Mouse (Mus musculus): ENCODE results near the gene Snx10. TPM values are rescaled to one million over a fixed set of nuclear protein-coding genes. Genes with fewer than 3 reads are reported as not detected.

Snx10 gene
- polyA plus RNA-seq, 1 experiment from 2014 or later: 21.4 TPM

DNA sequence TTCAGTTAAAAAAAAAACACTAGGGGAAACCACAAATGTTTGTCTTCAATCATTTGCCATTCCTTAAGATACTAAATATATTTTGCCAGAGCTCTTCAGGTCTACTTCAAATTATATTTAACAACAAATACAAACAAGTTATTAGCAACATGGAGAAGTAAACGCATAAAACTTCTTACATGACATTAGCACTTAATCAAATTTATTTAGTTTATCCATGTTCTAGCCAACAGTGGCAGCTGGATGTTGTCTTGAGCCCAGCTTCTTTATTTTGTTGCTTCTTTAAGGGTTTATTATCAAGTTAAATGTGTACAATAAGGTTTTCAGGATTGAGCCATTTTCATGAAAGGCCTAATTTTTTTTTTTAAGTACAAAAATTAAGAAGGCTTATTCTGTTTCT is 67.6 kb downstream of the Snx10 start:
- H3K4me1 ChIP-seq (replicated peaks): peaks cover 7% of the 10 kb centered on the region
- H3K4me2 ChIP-seq: no peak overlapping the region
- H3K27ac ChIP-seq (ENCODE audit: poor library complexity, severe bottlenecking): no peak overlapping the region
- H3K4me3 ChIP-seq: no peak overlapping the region
- ATAC-seq (ENCODE audit: insufficient number of reproducible peaks, low FRiP score): no peak
- no peaks in the 10 kb centered on the region for H3K27me3 ChIP-seq (replicated peaks)
- WGBS: 88% methylated on average over 1 of the region's 1 CpGs
- H3K9me3 ChIP-seq (replicated peaks): no peaks in the 10 kb centered on the region
- no peak overlapping the region for H3K9ac ChIP-seq
- H3K36me3 ChIP-seq: peaks cover 7% of the 10 kb centered on the region; the same call in 1 of the 2 replicates

DNA sequence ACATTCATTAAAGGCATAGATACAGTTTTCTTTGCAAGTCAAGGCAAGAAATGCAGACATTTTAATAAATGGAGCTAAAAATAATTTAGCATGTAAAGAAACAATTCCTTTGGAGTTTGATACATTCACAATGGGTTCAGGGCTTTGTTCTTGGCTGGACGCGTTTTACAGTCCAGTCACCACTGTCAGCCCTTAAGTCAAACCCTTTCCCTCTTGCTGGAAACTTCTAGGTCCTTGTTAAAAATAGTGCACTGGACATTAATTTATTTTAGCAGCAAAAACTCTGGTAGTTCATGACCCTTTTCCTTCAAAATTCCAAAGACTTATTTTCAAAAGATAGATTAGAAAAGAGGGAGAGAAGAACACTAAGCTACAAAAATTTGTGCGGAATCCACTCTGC is 68.1 kb downstream of the Snx10 start:
- H3K36me3 ChIP-seq: peaks cover 7% of the 10 kb centered on the region; the same call in 1 of the 2 replicates
- 62% methylated on average over 3 of the region's 3 CpGs for WGBS
- peak overlapping the region; percentile 83 for H3K4me2 ChIP-seq
- peaks cover 7% of the 10 kb centered on the region for H3K4me1 ChIP-seq (replicated peaks)
- H3K4me3 ChIP-seq: no peak overlapping the region
- no peaks in the 10 kb centered on the region for H3K9me3 ChIP-seq (replicated peaks)
- H3K27me3 ChIP-seq (replicated peaks): no peaks in the 10 kb centered on the region
- no peak for ATAC-seq (ENCODE audit: insufficient number of reproducible peaks, low FRiP score)
- H3K27ac ChIP-seq (ENCODE audit: poor library complexity, severe bottlenecking): no peak overlapping the region
- no peak overlapping the region for H3K9ac ChIP-seq

- Histone ChIP-seq H3K36me3 (peaks cover 7% of the 10 kb centered on the region; the same call in 1 of the 2 replicates), H3K9me3 (replicated peaks) (no peaks in the 10 kb centered on the region), H3K4me2 (peak overlapping the region; percentile 83), H3K4me1 (replicated peaks) (peaks cover 7% of the 10 kb centered on the region), H3K27me3 (replicated peaks) (no peaks in the 10 kb centered on the region), H3K9ac (peak overlapping the region; percentile 66), H3K4me3 (peak overlapping the region; percentile 52), H3K27ac (ENCODE audit: poor library complexity, severe bottlenecking) (no peak overlapping the region)
- WGBS: 3% methylated on average over 45 of the region's 45 CpGs
- ATAC-seq (ENCODE audit: insufficient number of reproducible peaks, low FRiP score): peak; percentile 78
Observed at GRCm38 (mm10) chr6:51592356-51593115, 68.8 kb downstream of the Snx10 start.

- 84% methylated on average over 10 of the region's 10 CpGs for WGBS
- ATAC-seq (ENCODE audit: insufficient number of reproducible peaks, low FRiP score): no peak
- no peak overlapping the region for H3K27ac ChIP-seq (ENCODE audit: poor library complexity, severe bottlenecking)
Observed at GRCm38 (mm10) chr6:51593446-51594035, 69.8 kb downstream of the Snx10 start.

GRCm38 (mm10) chr6:51594516-51594915 is 70.8 kb downstream of the Snx10 start:
- Histone ChIP-seq H3K36me3 (no peaks in the 10 kb centered on the region), H3K27me3 (replicated peaks) (no peaks in the 10 kb centered on the region), H3K9me3 (replicated peaks) (no peaks in the 10 kb centered on the region), H3K4me1 (replicated peaks) (peaks cover 7% of the 10 kb centered on the region), H3K4me3 (no peak overlapping the region), H3K4me2 (no peak overlapping the region), H3K27ac (ENCODE audit: poor library complexity, severe bottlenecking) (no peak overlapping the region), H3K9ac (no peak overlapping the region)
- ATAC-seq (ENCODE audit: insufficient number of reproducible peaks, low FRiP score): no peak
- WGBS: 14% methylated on average over 4 of the region's 4 CpGs

More at GRCm38 (mm10) chr6:51593446-51594035, 69.8 kb downstream of the Snx10 start:
- no peaks in the 10 kb centered on the region for H3K9me3 ChIP-seq (replicated peaks)
- H3K4me2 ChIP-seq: no peak overlapping the region
- H3K4me1 ChIP-seq (replicated peaks): peaks cover 7% of the 10 kb centered on the region
- peaks cover 3% of the 10 kb centered on the region; the same call in 1 of the 2 replicates for H3K36me3 ChIP-seq
- H3K27me3 ChIP-seq (replicated peaks): no peaks in the 10 kb centered on the region
- H3K4me3 ChIP-seq: no peak overlapping the region
- H3K9ac ChIP-seq: no peak overlapping the region

- 0 out of 2 replicates have a peak, but pooled peaks cover 5% of the 10 kb centered on the region for H3K9me3 ChIP-seq (replicated peaks)
- H3K27me3 ChIP-seq (replicated peaks): no peaks in the 10 kb centered on the region
- H3K4me1 ChIP-seq (replicated peaks): peaks cover 2% of the 10 kb centered on the region; the same call in 1 of the 2 replicates
- no peak for ATAC-seq (ENCODE audit: insufficient number of reproducible peaks, low FRiP score)
- no peak overlapping the region for H3K9ac ChIP-seq
- WGBS: 84% methylated on average over 7 of the region's 7 CpGs
- H3K36me3 ChIP-seq: no peaks in the 10 kb centered on the region
- H3K4me3 ChIP-seq: no peak overlapping the region
- H3K4me2 ChIP-seq: no peak overlapping the region
- H3K27ac ChIP-seq (ENCODE audit: poor library complexity, severe bottlenecking): no peak overlapping the region
Observed at GRCm38 (mm10) chr6:51598058-51598457, 74.4 kb downstream of the Snx10 start.

GRCm38 (mm10) chr6:51600412-51600811 is 76.7 kb downstream of the Snx10 start:
- no peak overlapping the region for H3K4me3 ChIP-seq
- no peak overlapping the region for H3K9ac ChIP-seq
- H3K4me2 ChIP-seq: no peak overlapping the region
- H3K27me3 ChIP-seq (replicated peaks): no peaks in the 10 kb centered on the region
- no peak overlapping the region for H3K27ac ChIP-seq (ENCODE audit: poor library complexity, severe bottlenecking)
- H3K9me3 ChIP-seq (replicated peaks): 0 out of 2 replicates have a peak, but pooled peaks cover 5% of the 10 kb centered on the region
- no peaks in the 10 kb centered on the region for H3K36me3 ChIP-seq
- H3K4me1 ChIP-seq (replicated peaks): no peaks in the 10 kb centered on the region; the same call in 1 of the 2 replicates
- no peak for ATAC-seq (ENCODE audit: insufficient number of reproducible peaks, low FRiP score)
- WGBS: 82% methylated on average over 9 of the region's 9 CpGs

DNA sequence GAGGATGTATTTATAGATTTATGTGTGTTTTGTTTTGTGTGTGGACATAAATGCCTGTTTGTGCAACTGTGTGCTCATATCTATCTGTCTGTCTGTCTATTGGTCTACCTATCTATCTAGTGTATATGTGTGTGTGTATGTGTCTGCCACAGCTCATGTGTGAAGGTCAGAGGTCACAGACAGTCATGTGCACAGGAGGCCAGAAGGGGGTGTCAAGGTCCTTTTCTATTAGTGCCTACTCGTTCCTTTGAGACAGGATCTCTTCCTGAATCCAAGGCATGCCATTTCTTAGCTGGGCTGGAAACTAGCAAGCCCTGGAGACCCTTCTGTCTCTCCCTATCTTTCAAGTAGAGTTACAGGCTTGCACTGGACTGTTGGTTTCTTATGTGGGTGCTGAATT is 78.6 kb downstream of the Snx10 start:
- H3K27ac ChIP-seq (ENCODE audit: poor library complexity, severe bottlenecking): no peak overlapping the region
- ATAC-seq (ENCODE audit: insufficient number of reproducible peaks, low FRiP score): no peak
- peaks cover 7% of the 10 kb centered on the region; the same call in 1 of the 2 replicates for H3K4me1 ChIP-seq (replicated peaks)
- no peak overlapping the region for H3K4me2 ChIP-seq
- no peaks in the 10 kb centered on the region for H3K27me3 ChIP-seq (replicated peaks)
- no peak overlapping the region for H3K9ac ChIP-seq
- H3K9me3 ChIP-seq (replicated peaks): 0 out of 2 replicates have a peak, but pooled peaks cover 5% of the 10 kb centered on the region
- WGBS: 82% methylated on average over 1 of the region's 1 CpGs
- no peaks in the 10 kb centered on the region for H3K36me3 ChIP-seq
- H3K4me3 ChIP-seq: no peak overlapping the region

DNA sequence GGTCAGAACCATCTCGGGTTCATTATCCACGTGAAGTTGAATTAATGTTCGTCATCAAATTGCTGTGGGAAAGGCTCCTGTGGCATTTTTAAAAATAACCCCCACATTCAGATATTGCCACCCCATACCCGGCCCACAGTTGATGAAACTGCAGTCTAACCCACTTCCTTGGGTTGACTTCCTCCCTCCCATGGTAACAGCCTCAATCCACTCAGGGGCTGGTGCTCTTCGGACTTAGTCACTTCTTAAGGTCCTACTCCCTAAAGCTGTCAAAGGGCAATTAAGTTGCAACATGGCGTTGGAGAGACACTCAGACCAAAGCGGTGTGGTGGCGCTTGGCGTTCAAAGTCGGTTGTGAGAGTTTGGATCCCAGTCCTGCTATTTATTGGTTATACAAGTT is 80.0 kb downstream of the Snx10 start:
- Histone ChIP-seq H3K9ac (no peak overlapping the region), H3K4me2 (no peak overlapping the region), H3K36me3 (no peaks in the 10 kb centered on the region), H3K27ac (ENCODE audit: poor library complexity, severe bottlenecking) (no peak overlapping the region), H3K9me3 (replicated peaks) (0 out of 2 replicates have a peak, but pooled peaks cover 5% of the 10 kb centered on the region), H3K4me3 (no peak overlapping the region), H3K4me1 (replicated peaks) (peaks cover 7% of the 10 kb centered on the region; the same call in 1 of the 2 replicates), H3K27me3 (replicated peaks) (no peaks in the 10 kb centered on the region; the same call in 1 of the 2 replicates)
- 88% methylated on average over 10 of the region's 10 CpGs for WGBS
- ATAC-seq (ENCODE audit: insufficient number of reproducible peaks, low FRiP score): no peak

GRCm38 (mm10) chr6:51606245-51606644 is 82.5 kb downstream of the Snx10 start:
- no peak overlapping the region for H3K27ac ChIP-seq (ENCODE audit: poor library complexity, severe bottlenecking)
- H3K4me1 ChIP-seq (replicated peaks): peaks cover 7% of the 10 kb centered on the region; the same call in 1 of the 2 replicates
- H3K4me3 ChIP-seq: no peak overlapping the region
- 0 out of 2 replicates have a peak, but pooled peaks cover 5% of the 10 kb centered on the region for H3K9me3 ChIP-seq (replicated peaks)
- H3K36me3 ChIP-seq: no peaks in the 10 kb centered on the region
- WGBS: 81% methylated on average over 4 of the region's 4 CpGs
- H3K9ac ChIP-seq: no peak overlapping the region
- no peaks in the 10 kb centered on the region; the same call in 1 of the 2 replicates for H3K27me3 ChIP-seq (replicated peaks)
- no peak overlapping the region for H3K4me2 ChIP-seq
- ATAC-seq (ENCODE audit: insufficient number of reproducible peaks, low FRiP score): no peak

DNA sequence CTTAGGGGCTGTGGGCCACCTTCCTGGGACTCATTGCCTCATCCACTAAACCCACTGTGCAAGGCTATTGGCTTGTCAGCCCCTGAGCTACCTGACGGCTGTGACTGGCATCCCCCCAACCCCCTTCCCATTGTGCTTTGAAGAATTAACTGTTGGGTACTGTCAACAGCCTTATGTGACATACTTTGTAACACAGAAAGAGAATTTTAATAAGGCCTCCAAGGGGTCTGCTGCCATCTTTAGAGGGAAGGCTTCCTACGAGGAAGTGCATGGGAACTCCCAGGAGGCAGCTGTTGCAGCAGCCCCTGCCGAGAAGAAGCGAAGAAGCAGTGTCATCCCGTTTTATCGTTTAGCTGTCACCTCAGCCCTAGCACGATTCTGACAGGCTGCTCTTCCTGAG is 83.1 kb downstream of the Snx10 start:
- Histone ChIP-seq H3K36me3 (no peaks in the 10 kb centered on the region), H3K27me3 (replicated peaks) (no peaks in the 10 kb centered on the region; the same call in 1 of the 2 replicates), H3K27ac (ENCODE audit: poor library complexity, severe bottlenecking) (no peak overlapping the region), H3K4me2 (no peak overlapping the region; the same call in 1 of the 2 replicates), H3K4me3 (no peak overlapping the region), H3K4me1 (replicated peaks) (peaks cover 7% of the 10 kb centered on the region; the same call in 1 of the 2 replicates), H3K9me3 (replicated peaks) (0 out of 2 replicates have a peak, but pooled peaks cover 2% of the 10 kb centered on the region), H3K9ac (no peak overlapping the region)
- no peak for ATAC-seq (ENCODE audit: insufficient number of reproducible peaks, low FRiP score)
- 18% methylated on average over 7 of the region's 7 CpGs for WGBS
